8 mouse cellular contexts compared by ENCODE assay signal in genomic region chr10:37014274-37015107, GRCm38 (mm10). TPM values are rescaled to one million over a fixed set of nuclear protein-coding genes. Genes with fewer than 3 reads are reported as not detected.
DNase-seq lines count a peak whose midpoint lies in the region; ATAC-seq lines count a peak whose summit lies in the region.

No protein-coding gene starts in this region.

- H3K27me3 ChIP-seq in embryonic facial prominence, embryonic 14.5 days (replicated peaks; ENCODE audit: control insufficient read depth, insufficient read depth, low read length) = no peaks in the 10 kb centered on the region
- no peaks in the 10 kb centered on the region for H3K27me3 ChIP-seq in hindbrain, embryonic 11.5 days (ENCODE audit: control insufficient read depth, insufficient read depth, low read length)

- H3K9ac ChIP-seq in embryonic facial prominence, embryonic 14.5 days (ENCODE audit: low read depth, low read length) = no peak overlapping the region
- no peak overlapping the region for H3K9ac ChIP-seq in hindbrain, embryonic 11.5 days (ENCODE audit: low read depth, low read length)

- H3K4me1 ChIP-seq in embryonic facial prominence, embryonic 14.5 days (ENCODE audit: control insufficient read depth, insufficient read depth, low read length) = no peaks in the 10 kb centered on the region
- no peaks in the 10 kb centered on the region for H3K4me1 ChIP-seq in hindbrain, embryonic 11.5 days (replicated peaks; ENCODE audit: control insufficient read depth, insufficient read depth, low read length)

- DNase-seq in heart, adult 18-20 months = peak; percentile 68 to 87
- DNase-seq in heart, adult 11 months = no peak
- peak; percentile 86 for DNase-seq in brain, adult 2 months (ENCODE audit: low read depth, low spot score)
- peak; percentile 88 for DNase-seq in embryonic facial prominence, embryonic 14.5 days (ENCODE audit: low spot score)
- peak; percentile 84 for DNase-seq in hindbrain, embryonic 11.5 days (ENCODE audit: low spot score)
- peak; percentile 26 to 68 for DNase-seq in layer of hippocampus, adult 8-10 months (ENCODE audit: low spot score in 2 of 2)
- peak; percentile 82 for DNase-seq in lung, postnatal 36 days
- peak; percentile 82 to 85 for DNase-seq in right cerebral cortex, adult 2 months (ENCODE audit: low spot score in 2 of 2)

- H3K4me3 ChIP-seq in embryonic facial prominence, embryonic 14.5 days (ENCODE audit: low read depth, low read length) = no peak overlapping the region
- H3K4me3 ChIP-seq in hindbrain, embryonic 11.5 days (ENCODE audit: low read depth, low read length) = no peak overlapping the region

- 42% methylated on average over 8 of the region's 8 CpGs for WGBS in embryonic facial prominence, embryonic 14.5 days
- WGBS in hindbrain, embryonic 11.5 days = 54% methylated on average over 8 of the region's 8 CpGs

- peak; percentile 93 for ATAC-seq in embryonic facial prominence, embryonic 14.5 days (ENCODE audit: low read depth)
- ATAC-seq in hindbrain, embryonic 11.5 days (ENCODE audit: low FRiP score) = peak; percentile 91

- peak overlapping the region; percentile 39; the same call in 1 of the 2 replicates for H3K27ac ChIP-seq in embryonic facial prominence, embryonic 14.5 days (replicated peaks; ENCODE audit: low read depth, low read length)
- no peak overlapping the region for H3K27ac ChIP-seq in hindbrain, embryonic 11.5 days (ENCODE audit: low read depth, low read length)

- H3K36me3 ChIP-seq in embryonic facial prominence, embryonic 14.5 days (ENCODE audit: control insufficient read depth, insufficient read depth, low read length) = no peaks in the 10 kb centered on the region
- H3K36me3 ChIP-seq in hindbrain, embryonic 11.5 days (ENCODE audit: control insufficient read depth, insufficient read depth, low read length) = no peaks in the 10 kb centered on the region

- no peaks in the 10 kb centered on the region for H3K9me3 ChIP-seq in embryonic facial prominence, embryonic 14.5 days (ENCODE audit: control insufficient read depth, low read length)
- H3K9me3 ChIP-seq in hindbrain, embryonic 11.5 days (ENCODE audit: control insufficient read depth, low read length) = no peaks in the 10 kb centered on the region

- no peak overlapping the region for H3K4me2 ChIP-seq in embryonic facial prominence, embryonic 14.5 days (ENCODE audit: low read depth, low read length)
- H3K4me2 ChIP-seq in hindbrain, embryonic 11.5 days (replicated peaks; ENCODE audit: low read depth, low read length) = no peak overlapping the region

RNA-seq across cellular contexts. Expression of gene Hdac2, which starts 40.1 kb away (rescaled TPM):
- total RNA-seq in heart, adult 18-20 months (2021) = 10 to 100 TPM; 46.7 to 52.2 TPM
- 264 and 283 TPM in 2 replicates for polyA plus RNA-seq in embryonic facial prominence, embryonic 14.5 days (2014; fragmentation: Nextera tagmentation; extraction: Ambion mirVana)
- 460 and 499 TPM in 2 replicates for polyA plus RNA-seq in hindbrain, embryonic 11.5 days (2014; fragmentation: Nextera tagmentation; extraction: Ambion mirVana)
- 10 to 100 TPM; 76.0 to 86.9 (median 83.1) TPM for total RNA-seq in layer of hippocampus, adult 8-10 months (2022)
